Mouse (Mus musculus) liver, postnatal 0 days (tissue): ENCODE measurements at regions not wholly inside any gene's neighbourhood (a gene's known extent, or its start where the extent isn't known, plus 50 kb on each side); places are given as distances from the start of the nearest gene placed in this dataset.

Experiments
- CTCF ChIP-seq: sonication (generic); IDR thresholded peaks from 2 replicates; pipeline ENCODE4 v1.5.1; 2016; ENCODE audit warnings: antibody characterized with exemption, low read depth
- EP300 ChIP-seq: IDR thresholded peaks from 2 replicates; pipeline ENCODE4 v1.6.1; 2016; ENCODE audit warnings: antibody characterized with exemption, low read depth, mild to moderate bottlenecking

DNA sequence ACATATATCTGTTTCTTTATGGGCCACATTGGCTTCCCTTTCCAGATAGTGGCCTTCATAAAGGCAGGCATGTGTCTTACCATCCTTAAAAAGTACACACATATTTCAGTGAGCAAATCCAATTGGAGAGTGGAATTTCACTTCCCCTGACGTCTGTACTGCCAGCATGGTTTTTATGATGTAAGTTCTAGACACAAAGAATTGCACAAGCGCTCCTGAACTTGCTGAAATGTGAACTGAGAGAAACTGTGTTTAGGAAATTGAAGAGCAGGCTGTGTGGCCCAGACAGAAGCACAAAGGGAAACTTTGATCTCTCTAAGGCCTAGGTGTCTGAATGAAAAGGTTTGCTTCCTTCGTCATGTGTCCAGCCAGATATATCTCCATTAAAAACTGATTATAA, 129.2 kb upstream of the Plcb4 start:
- no peak for TF ChIP-seq CTCF
- no peak for TF ChIP-seq EP300
